Mouse (Mus musculus) heart, embryonic 15.5 days (tissue): ENCODE measurements around the gene Htr1d. TPM values are rescaled to one million over a fixed set of nuclear protein-coding genes. Genes with fewer than 3 reads are reported as not detected.

ENCODE experiments used
- ATAC-seq: fragments of 200-750 bp; cut with Nextera tagmentation; replicated peaks from 2 replicates; pipeline ENCODE4 v1.8.0; 2017; ENCODE audit warnings: low read depth, moderate TSS enrichment; ENCODE audit not compliant: insufficient number of reproducible peaks, insufficient read depth, low FRiP score
- H3K27ac ChIP-seq: fragments of 300-500 bp; sonication (generic); 2 replicates; pipeline ENCODE4 v1.5.1; 2015; ENCODE audit warnings: mild to moderate bottlenecking, inconsistent platforms
- H3K27me3 ChIP-seq: fragments of 300-500 bp; sonication (generic); 2 replicates; pipeline ENCODE4 v1.6.1; 2015; ENCODE audit warnings: inconsistent platforms
- H3K36me3 ChIP-seq: fragments of 300-500 bp; sonication (generic); 2 replicates; pipeline ENCODE4 v1.6.1; 2015; ENCODE audit warnings: mild to moderate bottlenecking, inconsistent platforms
- H3K4me1 ChIP-seq: fragments of 300-500 bp; sonication (generic); replicated peaks from 2 replicates; pipeline ENCODE4 v1.6.1; 2015; ENCODE audit warnings: inconsistent platforms
- H3K4me2 ChIP-seq: fragments of 300-500 bp; sonication (generic); 2 replicates; pipeline ENCODE4 v1.6.1; 2015; ENCODE audit warnings: inconsistent platforms, mild to moderate bottlenecking, moderate library complexity
- H3K4me3 ChIP-seq: fragments of 300-500 bp; sonication (generic); 2 replicates; pipeline ENCODE4 v1.5.1; 2015; ENCODE audit warnings: mild to moderate bottlenecking, inconsistent platforms
- H3K9ac ChIP-seq: fragments of 300-500 bp; sonication (generic); 2 replicates; pipeline ENCODE4 v1.6.1; 2015; ENCODE audit warnings: mild to moderate bottlenecking, inconsistent platforms
- H3K9me3 ChIP-seq: fragments of 300-500 bp; sonication (generic); replicated peaks from 2 replicates; pipeline ENCODE4 v1.6.1; 2016; ENCODE audit warnings: inconsistent platforms
- WGBS: fragments of 180-500 bp; shearing (Covaris S2); methylation state at CpG from one replicate; pipeline ENCODE4 v1.1.7; 2015; ENCODE audit warnings: mixed read lengths; 5-methylcytosine and 5-hydroxymethylcytosine counted together
- polyA plus RNA-seq: library from polyadenylated mRNA; unstranded; fragments of >200 nt; fragmentation: Nextera tagmentation; extraction: Ambion mirVana; gene quantifications from 2 replicates; pipeline ENCODE4 v1.2.1, GENCODE M21; 2015

Htr1d gene
- polyA plus RNA-seq, 1 experiment from 2014 or later: 0.37 TPM

DNA sequence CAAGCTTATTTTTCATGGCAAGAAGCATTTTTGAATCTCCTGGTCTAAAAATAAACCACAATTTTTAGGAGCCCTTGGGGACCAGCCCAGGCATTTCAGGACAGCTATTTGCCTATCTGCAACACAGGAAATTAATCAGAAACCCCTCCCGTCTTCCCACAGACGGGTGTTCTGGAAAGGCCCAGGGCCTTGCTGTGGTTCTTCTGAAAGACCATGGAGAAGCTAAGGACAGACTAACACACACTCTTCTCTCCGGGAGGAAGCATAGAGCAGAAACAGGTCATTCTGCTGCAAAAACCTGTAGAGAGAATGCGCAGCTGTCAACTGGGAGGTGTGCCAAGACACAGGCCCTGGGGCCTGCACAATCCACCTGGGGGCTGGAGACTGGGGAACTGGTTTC, 42.9 kb downstream of the Htr1d start:
- Histone ChIP-seq H3K36me3 (no peaks in the 10 kb centered on the region), H3K9ac (0 out of 2 replicates have a peak overlapping the region, but pooled peaks have one; percentile 22), H3K27me3 (no peaks in the 10 kb centered on the region), H3K27ac (peak overlapping the region; percentile 51), H3K4me1 (peaks cover 28% of the 10 kb centered on the region), H3K9me3 (no peaks in the 10 kb centered on the region), H3K4me2 (no peak overlapping the region), H3K4me3 (no peak overlapping the region)
- WGBS: 15% methylated on average over 4 of the region's 4 CpGs
- no peak for ATAC-seq

DNA sequence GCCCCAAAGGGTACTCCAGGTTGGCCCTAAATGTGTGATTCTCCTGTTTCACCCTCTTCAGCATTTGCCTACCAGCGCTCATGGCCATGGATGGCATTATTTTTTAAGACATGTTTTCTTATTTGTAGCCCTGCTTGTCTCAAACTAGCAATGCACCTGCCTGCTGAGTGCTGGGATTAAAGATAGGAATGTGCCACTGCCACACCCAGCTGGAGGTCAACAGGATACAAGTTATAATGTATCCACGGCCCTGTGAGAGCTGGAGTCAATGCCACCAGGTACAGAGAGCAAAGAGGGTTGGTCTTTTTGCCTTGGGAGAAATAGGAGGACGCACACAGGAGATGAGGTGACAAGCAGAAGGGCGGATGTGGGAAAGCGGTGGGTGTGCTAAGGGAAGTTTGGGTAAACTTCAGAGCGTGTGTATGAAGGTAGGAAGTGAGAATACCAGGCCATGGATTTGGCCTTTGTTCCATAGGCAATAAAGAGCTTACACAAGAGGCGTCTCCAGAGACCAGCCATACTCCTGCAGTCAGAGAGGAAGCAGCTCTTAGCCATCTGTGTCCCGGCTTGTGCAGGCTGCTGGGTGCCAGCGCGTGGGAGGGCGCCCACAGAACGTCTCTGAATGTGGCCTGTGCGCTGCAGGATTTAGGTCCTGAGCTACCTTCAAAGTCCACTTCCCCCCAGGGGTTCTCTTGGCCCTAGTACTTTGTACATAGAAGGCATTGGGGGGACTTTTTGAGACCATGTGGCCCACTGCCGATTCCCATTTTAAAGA, 45.4 kb downstream of the Htr1d start:
- Histone ChIP-seq H3K4me2 (peak overlapping the region; percentile 64), H3K27me3 (no peaks in the 10 kb centered on the region), H3K4me3 (peak overlapping the region; percentile 71; the same call in 1 of the 2 replicates), H3K4me1 (peaks cover 33% of the 10 kb centered on the region), H3K36me3 (no peaks in the 10 kb centered on the region), H3K9me3 (no peaks in the 10 kb centered on the region), H3K9ac (no peak overlapping the region), H3K27ac (peak overlapping the region; percentile 98; the same call in 1 of the 2 replicates)
- no peak for ATAC-seq
- WGBS: 79% methylated on average over 14 of the region's 14 CpGs

DNA sequence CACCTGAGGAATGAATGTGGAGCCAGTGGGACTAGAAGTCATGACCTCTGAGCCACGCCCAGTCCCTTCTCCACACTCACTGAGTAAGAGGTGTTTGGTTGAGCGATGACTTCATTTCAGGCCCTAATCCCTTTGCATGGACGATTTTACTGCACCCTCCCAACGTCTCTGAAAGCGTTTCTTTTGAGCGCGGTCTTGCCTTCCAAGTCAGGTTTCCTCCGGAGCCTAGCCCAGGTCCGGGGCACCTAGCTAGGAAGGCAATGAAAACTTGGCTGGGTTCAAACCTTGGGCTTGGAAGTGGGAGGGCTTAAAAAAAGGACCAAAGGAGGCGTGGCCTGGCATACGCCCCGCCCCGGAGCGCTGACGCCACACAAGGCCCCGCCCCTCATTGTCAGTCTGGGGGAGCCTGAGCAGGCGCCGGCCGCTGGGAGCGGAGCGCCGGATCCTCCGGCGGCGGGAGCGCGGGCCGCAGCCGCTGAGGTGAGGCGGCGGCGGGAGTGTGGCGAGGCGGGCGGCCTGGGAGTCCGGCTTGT, 46.1 kb downstream of the Htr1d start, which contains the start of gene Luzp1:
Gene Luzp1 (plus strand): TSS at position 391 of the 533 bp plus-strand sequence.
- H3K4me2 ChIP-seq: peak within 1 kb of the TSS; percentile 64
- H3K36me3 ChIP-seq: no peaks in the 10 kb centered on the region
- no peaks in the 10 kb centered on the region for H3K27me3 ChIP-seq
- peak within 1 kb of the TSS; percentile 71 for H3K4me3 ChIP-seq
- H3K9ac ChIP-seq: peak within 1 kb of the TSS; percentile 84
- WGBS: 2% methylated on average over 36 of the region's 36 CpGs
- peak; percentile 90 for ATAC-seq
- no peaks in the 10 kb centered on the region for H3K9me3 ChIP-seq
- peaks cover 40% of the 10 kb centered on the region for H3K4me1 ChIP-seq
- peak within 1 kb of the TSS; percentile 98 for H3K27ac ChIP-seq

DNA sequence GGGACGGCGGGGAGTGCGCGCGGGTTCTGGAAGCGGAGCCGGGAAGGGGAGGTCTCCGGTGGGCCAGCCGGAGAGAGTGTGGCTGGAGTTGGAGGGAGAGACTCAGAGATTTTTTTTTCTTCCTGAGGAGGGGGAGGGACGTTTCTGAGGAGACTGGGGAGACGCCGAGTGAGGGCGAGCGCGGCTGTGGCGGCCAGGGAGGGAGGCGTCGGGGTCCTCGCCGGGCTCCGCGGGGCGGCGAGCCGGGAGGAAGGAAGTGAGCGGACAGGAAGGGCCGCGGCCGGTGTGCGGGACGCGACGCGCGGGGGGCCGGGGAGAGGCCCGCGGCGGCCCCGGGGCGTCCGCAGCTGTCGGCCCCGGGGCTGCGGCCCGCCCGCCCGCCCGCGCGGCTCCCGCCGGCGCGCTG, 46.6 kb downstream of the Htr1d start:
- Histone ChIP-seq H3K4me2 (peak overlapping the region; percentile 64), H3K4me1 (peaks cover 42% of the 10 kb centered on the region), H3K9me3 (no peaks in the 10 kb centered on the region), H3K27ac (peak overlapping the region; percentile 98), H3K27me3 (no peaks in the 10 kb centered on the region), H3K4me3 (peak overlapping the region; percentile 71), H3K9ac (peak overlapping the region; percentile 84), H3K36me3 (no peaks in the 10 kb centered on the region)
- WGBS: 0% methylated on average over 33 of the region's 55 CpGs
- ATAC-seq: peak; percentile 80

DNA sequence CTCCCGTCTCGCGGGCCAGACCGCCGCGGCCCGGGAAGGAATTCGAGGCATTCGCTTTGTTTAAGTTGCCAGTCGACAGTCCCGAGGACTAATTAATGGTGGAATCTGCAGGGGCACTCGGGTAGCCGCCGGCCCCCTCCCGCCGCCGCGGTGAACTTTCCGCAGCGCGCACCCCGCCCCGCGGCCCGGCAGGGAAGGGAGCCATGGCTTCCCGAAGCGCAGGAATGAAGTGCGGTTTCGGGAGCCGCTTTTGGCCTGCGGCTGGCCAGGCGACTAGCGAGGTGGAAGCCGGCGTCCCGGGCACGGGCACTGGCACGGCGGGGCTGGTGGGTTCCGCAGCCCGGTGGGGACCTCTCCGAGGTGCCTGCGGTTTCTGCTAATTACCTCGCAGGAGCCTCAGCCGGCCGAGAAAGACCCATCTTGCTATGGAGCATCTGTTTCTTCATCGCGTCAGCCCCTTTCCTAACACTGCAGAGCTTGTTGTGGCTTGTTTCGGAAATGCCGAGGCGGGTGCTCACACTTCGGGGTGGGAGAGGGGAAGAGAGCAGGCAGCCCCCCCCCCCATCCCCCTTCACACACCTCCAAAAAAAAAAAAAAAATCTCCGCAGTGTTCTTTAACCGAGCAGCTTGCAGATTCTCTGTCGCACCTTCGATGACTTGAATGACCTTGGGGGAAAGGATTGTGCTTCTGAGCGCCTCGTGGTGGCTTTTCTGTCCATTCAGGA, 47.2 kb downstream of the Htr1d start:
- Histone ChIP-seq H3K27ac (peak overlapping the region; percentile 98), H3K36me3 (no peaks in the 10 kb centered on the region), H3K27me3 (no peaks in the 10 kb centered on the region), H3K4me3 (peak overlapping the region; percentile 71), H3K9ac (peak overlapping the region; percentile 84), H3K4me1 (peaks cover 42% of the 10 kb centered on the region), H3K9me3 (no peaks in the 10 kb centered on the region), H3K4me2 (peak overlapping the region; percentile 64)
- ATAC-seq: peak; percentile 19
- under 1% methylated on average over 58 of the region's 58 CpGs for WGBS

DNA sequence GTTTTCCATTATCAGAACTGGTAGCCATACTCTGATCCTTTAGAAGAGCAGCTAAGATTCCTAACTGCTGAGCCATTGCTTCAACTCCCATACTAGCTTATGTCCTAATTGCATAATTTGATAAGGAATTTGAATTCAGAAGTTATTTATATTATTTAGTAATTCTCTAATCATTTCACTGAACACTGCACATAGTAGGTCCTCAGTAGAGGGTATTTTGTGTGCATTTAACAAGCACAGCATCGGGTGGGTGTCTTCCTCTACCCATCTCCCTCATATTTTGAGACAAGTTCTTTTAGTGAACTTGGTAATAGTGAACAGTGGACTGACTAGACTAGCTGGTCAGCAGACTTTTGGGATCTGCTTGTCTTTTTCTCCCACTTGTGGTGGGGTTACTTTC, 53.4 kb downstream of the Htr1d start:
- ATAC-seq: no peak
- no peak overlapping the region for H3K4me2 ChIP-seq
- no peak overlapping the region for H3K9ac ChIP-seq
- H3K9me3 ChIP-seq: no peaks in the 10 kb centered on the region
- no peak overlapping the region for H3K4me3 ChIP-seq
- WGBS: 90% methylated on average over 1 of the region's 1 CpGs
- no peaks in the 10 kb centered on the region for H3K36me3 ChIP-seq
- peaks cover 21% of the 10 kb centered on the region for H3K4me1 ChIP-seq
- H3K27ac ChIP-seq: no peak overlapping the region
- H3K27me3 ChIP-seq: no peaks in the 10 kb centered on the region

DNA sequence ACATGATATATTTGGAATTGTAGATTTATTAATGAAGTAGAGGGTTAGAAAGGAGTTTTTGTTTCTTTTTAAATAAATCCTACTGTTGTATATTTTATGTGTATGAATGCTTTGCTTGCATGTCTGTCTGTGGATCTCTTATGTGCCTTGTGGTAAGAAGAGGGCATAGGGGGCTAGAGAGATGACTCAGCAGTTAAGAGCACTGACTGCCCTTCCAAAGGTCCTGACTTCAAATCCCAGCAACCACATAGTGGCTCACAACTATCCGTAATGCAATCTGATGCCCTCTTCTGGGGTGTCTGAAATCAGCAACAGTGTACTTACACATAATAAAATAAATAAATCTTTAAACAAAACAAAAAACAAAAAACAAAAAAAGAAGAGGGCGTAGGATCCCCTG, 63.2 kb downstream of the Htr1d start:
- 88% methylated on average over 2 of the region's 2 CpGs for WGBS

More for the DNA sequence above, 63.2 kb downstream of the Htr1d start:
- Histone ChIP-seq H3K4me3 (no peak overlapping the region), H3K36me3 (peaks cover 4% of the 10 kb centered on the region; the same call in 1 of the 2 replicates), H3K9me3 (no peaks in the 10 kb centered on the region), H3K4me2 (no peak overlapping the region), H3K9ac (no peak overlapping the region), H3K27me3 (no peaks in the 10 kb centered on the region), H3K4me1 (no peaks in the 10 kb centered on the region), H3K27ac (no peak overlapping the region)
- ATAC-seq: no peak

Other genes with a start within 250 kb of the Htr1d start
- gene Asap3, start 217.2 kb upstream of the Htr1d start, polyA plus RNA-seq: 2.6 and 4.8 TPM in 2 replicates
- 47.7 and 61.6 TPM in 2 replicates for gene Tcea3, start 175.8 kb upstream of the Htr1d start, polyA plus RNA-seq
- gene Zfp46, start 138.8 kb upstream of the Htr1d start, polyA plus RNA-seq: 18.3 and 21.5 TPM in 2 replicates
- gene Hnrnpr, start 112.6 kb upstream of the Htr1d start, polyA plus RNA-seq: 84.3 and 107 TPM in 2 replicates
- 0.25 and 0.38 TPM in 2 replicates for gene 6030445D17Rik, start 38.7 kb downstream of the Htr1d start, polyA plus RNA-seq
- 99.5 and 104 TPM in 2 replicates for gene Luzp1, start 46.2 kb downstream of the Htr1d start, polyA plus RNA-seq
- 21.4 and 26.3 TPM in 2 replicates for gene Kdm1a, start 179.2 kb downstream of the Htr1d start, polyA plus RNA-seq
- not detected in 2 replicates for gene Tex46, start 186.9 kb downstream of the Htr1d start, polyA plus RNA-seq
- gene Lactbl1, start 199.1 kb downstream of the Htr1d start, polyA plus RNA-seq: not detected in 2 replicates